Mouse (Mus musculus): ENCODE measurements around the gene Rcor1.

The Rcor1 gene

DNA sequence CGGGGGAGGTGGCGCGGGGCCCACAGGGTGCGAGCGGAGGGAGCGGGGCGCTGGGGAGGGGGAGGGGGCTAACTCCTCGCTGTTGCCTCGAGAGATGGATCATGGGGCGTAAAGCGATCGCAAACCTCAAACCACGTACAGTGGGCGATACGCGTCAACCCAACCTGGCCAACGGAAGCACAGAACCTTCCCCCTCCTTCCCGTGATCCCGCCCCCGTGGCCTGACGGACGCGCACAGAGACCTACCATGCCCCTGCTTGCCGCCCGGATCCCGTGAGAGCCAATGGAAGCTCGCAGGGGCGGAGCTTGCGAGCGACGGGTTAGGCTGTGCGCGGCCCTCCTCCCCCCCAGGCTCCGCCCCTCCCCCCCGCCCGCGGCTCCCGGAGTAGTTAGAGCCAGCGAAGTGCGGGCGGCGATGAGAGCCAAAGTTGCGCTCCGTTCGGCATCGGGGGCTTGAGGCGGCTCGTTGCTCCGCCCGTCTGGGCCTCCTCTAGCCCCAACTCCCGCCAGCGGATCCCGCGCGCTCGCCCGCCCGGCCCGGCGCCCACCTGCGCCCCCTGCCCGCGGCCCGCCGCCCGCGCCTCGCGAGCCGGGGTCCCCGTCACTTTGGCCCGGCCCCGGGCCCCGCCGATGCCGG lies at the start of gene Rcor1:
TSS of gene Rcor1 (plus strand) at position 376 of the 637 bp plus-strand sequence.
- DNase-seq (ENCODE audit: extremely low spot score, low spot score): peak; percentile 98

DNA sequence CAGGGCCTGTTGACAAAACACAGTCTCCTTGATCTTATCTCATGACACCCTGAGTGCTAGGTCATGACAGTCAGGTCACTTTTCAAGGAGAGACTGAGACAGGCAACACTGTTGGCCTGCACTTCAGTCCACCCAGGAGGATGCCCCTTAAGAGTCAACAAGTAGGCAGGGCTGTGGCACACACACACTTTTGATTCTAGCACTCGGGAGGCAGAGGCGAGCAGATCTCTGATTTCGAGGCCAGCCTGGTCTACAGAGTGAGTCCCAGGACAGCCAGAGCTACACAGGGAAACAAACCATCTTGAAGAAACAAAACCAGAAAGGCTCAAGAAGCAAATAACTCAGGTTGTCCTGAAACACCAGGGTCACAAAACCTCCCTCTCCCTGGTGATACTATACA lies 49.7 kb upstream of the Rcor1 start:
- DNase-seq (ENCODE audit: extremely low spot score, low spot score): no peak

GRCm38 (mm10) chr12:110990500-110990899 lies 48.7 kb upstream of the Rcor1 start:
- DNase-seq (ENCODE audit: extremely low spot score, low spot score): no peak

- DNase-seq (ENCODE audit: extremely low spot score, low spot score): peak; percentile 88
These were observed 47.6 kb upstream of the Rcor1 start for GRCm38 (mm10) chr12:110991361-110992127.

- peak; percentile 96 for DNase-seq (ENCODE audit: extremely low spot score, low spot score)
These were observed 47.0 kb upstream of the Rcor1 start for GRCm38 (mm10) chr12:110992128-110992553.

DNA sequence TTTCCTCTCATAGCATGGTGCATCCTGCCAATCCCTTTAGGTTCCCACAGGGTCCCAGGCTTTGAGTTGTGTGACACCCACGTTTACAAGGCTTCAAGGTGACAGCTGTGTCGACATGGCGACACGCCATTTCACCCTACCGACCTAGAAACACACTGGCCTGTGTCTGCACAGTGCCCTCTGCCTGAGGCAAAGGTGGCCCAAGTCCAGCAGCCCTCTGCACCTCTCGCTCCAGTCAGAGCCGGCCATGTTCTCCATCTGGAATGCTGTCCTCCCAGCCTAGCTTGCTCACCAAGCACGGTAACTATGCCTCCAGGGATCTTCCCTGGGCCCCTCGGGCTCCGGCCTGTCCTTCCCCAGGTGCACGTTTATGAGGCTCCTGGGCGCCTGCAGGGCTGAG lies 46.4 kb upstream of the Rcor1 start:
- DNase-seq (ENCODE audit: extremely low spot score, low spot score): no peak

GRCm38 (mm10) chr12:110993226-110993625 lies 45.9 kb upstream of the Rcor1 start:
- no peak for DNase-seq (ENCODE audit: extremely low spot score, low spot score)

GRCm38 (mm10) chr12:110994666-110995065 lies 44.5 kb upstream of the Rcor1 start:
- no peak for DNase-seq (ENCODE audit: extremely low spot score, low spot score)

GRCm38 (mm10) chr12:110998092-110998491 lies 41.1 kb upstream of the Rcor1 start:
- no peak for DNase-seq (ENCODE audit: extremely low spot score, low spot score)

GRCm38 (mm10) chr12:110999820-111000219 lies 39.3 kb upstream of the Rcor1 start:
- DNase-seq (ENCODE audit: extremely low spot score, low spot score): no peak

GRCm38 (mm10) chr12:111000956-111001355 lies 38.2 kb upstream of the Rcor1 start:
- DNase-seq (ENCODE audit: extremely low spot score, low spot score): no peak

DNA sequence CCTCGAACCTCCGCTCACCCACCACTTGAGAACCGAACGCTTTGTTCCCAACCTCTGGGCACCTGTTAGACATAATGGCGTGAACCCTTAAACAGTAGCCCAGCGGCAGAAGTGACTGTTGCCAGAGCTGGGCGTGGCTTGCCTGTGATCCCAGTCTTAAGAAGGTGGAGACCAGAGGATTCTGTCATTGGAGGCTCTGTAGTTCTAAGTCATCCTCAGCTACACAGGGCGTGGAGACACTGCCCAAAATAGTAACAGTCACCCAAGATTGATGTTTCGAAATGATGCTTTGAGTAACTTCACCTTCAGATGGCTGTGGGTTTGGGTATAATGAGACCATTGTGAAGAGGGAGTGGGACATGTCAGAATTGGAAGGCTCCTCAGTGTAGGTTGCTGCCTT lies 35.0 kb upstream of the Rcor1 start:
- DNase-seq (ENCODE audit: extremely low spot score, low spot score): no peak

- no peak for DNase-seq (ENCODE audit: extremely low spot score, low spot score)
These were observed 33.3 kb upstream of the Rcor1 start for GRCm38 (mm10) chr12:111005803-111006202.

GRCm38 (mm10) chr12:111006339-111006738 lies 32.8 kb upstream of the Rcor1 start:
- DNase-seq (ENCODE audit: extremely low spot score, low spot score): no peak

GRCm38 (mm10) chr12:111007134-111008103 lies 31.7 kb upstream of the Rcor1 start:
- no peak for DNase-seq (ENCODE audit: extremely low spot score, low spot score)

GRCm38 (mm10) chr12:111008500-111009490 lies 30.4 kb upstream of the Rcor1 start:
- no peak for DNase-seq (ENCODE audit: extremely low spot score, low spot score)

DNA sequence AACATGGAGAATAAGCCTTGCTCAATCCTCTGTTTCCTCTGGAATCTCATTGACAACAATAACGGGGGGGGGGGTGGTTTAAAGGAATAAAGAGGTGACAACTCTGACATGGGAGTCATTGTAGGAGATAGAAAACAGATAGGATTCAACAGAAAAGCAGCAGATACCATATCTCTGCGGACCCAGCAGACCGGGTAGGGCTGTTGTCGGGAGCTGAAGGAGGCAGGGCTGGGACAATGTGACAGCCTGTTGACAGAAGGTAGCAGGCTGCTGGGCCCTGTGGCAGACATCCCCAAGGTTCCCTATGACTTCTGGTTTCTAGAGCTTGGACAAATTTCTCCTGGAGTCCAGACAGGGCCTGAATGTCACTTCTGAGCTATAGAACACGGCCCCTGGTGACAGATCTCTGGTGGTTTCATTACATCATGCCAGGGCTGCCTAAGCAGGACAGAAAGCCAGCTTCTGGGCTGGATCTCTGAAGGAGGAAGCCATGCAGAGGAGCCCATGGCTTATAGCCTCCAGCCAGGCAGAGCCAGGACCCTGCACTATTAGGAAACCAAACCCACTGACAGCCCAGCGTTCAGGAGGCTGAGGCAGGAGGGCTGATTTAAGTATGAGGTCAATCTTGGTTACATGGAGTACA lies 29.4 kb upstream of the Rcor1 start:
- DNase-seq (ENCODE audit: extremely low spot score, low spot score): no peak

DNA sequence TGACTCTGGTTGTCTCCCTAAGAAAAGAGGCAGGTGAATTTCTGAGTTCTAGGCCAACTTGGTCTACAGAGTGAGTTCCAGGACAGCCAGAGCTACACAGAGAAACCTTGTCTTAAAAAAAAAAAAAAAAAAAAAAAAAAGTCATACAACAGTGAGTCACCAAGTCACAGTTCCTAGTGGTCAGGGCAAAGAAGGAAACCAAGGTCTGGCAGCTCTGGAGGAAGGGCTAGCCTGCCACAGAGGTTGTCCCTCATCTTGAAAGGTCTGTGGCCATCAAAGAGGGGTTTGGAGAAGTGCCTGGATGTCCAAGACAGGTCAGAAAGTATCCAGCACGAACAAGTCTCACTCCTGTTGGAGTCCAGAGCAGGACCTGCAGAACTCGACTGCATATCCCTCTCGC lies 22.3 kb upstream of the Rcor1 start:
- no peak for DNase-seq (ENCODE audit: extremely low spot score, low spot score)

DNA sequence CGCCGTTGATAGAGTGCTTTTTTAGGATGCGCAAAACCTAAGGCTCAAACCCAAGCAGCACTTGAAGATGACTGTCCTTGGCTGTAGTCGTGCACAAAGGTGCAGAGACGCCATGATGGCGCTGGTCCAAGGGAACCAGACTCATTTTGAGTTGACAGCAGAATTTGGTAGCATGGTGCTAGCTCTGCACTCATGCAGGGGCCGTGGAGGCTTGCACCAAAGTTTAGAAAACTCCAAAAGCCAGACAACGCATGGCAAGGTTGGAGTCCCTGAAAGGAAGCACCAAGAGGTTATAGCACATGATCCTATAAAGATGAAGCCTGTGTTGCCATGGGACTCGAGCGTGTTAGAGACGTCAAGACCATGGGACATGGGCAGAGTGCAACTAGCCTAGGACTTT lies 21.1 kb upstream of the Rcor1 start:
- no peak for DNase-seq (ENCODE audit: extremely low spot score, low spot score)

GRCm38 (mm10) chr12:111019086-111019485 lies 20.1 kb upstream of the Rcor1 start:
- DNase-seq (ENCODE audit: extremely low spot score, low spot score): no peak
